ENCODE assay signal across 8 mouse cellular contexts in genomic region chr15:79140866-79141565, GRCm38 (mm10). TPM values are rescaled to one million over a fixed set of nuclear protein-coding genes. Genes with fewer than 3 reads are reported as not detected.
A peak's percentile ranks its signal among the peaks of the same experiment; 100 is the strongest.
DNase-seq lines count a peak whose midpoint lies in the region; ATAC-seq and TF ChIP-seq lines count a peak whose summit lies in the region.

Gene Polr2f, plus strand, starts transcription at chr15:79141009.
Gene 1700088E04Rik, minus strand, starts transcription at chr15:79141253.

- peak within 1 kb of the TSS; percentile 83 for H3K9ac ChIP-seq in forebrain, embryonic 12.5 days
- H3K9ac ChIP-seq in heart, postnatal 0 days (replicated peaks; ENCODE audit: low read depth, low read length): peak within 1 kb of the TSS; percentile 67
- H3K9ac ChIP-seq in liver, embryonic 16.5 days (ENCODE audit: low read depth, low read length): peak within 1 kb of the TSS; percentile 73
- H3K9ac ChIP-seq in neural tube, embryonic 13.5 days: peak within 1 kb of the TSS; percentile 77

- peak; percentile 93 for TF ChIP-seq POLR2A in testis, adult 2 months (IDR thresholded peaks at IDR 0.05; ENCODE audit: control insufficient read depth, low read depth, low read length)

- peak within 1 kb of the TSS; percentile 99 for H3K4me3 ChIP-seq in E14TG2a.4 (replicated peaks; ENCODE audit: low read length)
- peak within 1 kb of the TSS; percentile 87 for H3K4me3 ChIP-seq in forebrain, embryonic 12.5 days (replicated peaks)
- H3K4me3 ChIP-seq in heart, postnatal 0 days (ENCODE audit: low read depth, low read length): peak within 1 kb of the TSS; percentile 71
- peak within 1 kb of the TSS; percentile 70 for H3K4me3 ChIP-seq in liver, embryonic 16.5 days (ENCODE audit: low read depth, low read length)
- peak within 1 kb of the TSS; percentile 69 for H3K4me3 ChIP-seq in neural tube, embryonic 13.5 days
- H3K4me3 ChIP-seq in testis, adult 2 months (ENCODE audit: control insufficient read depth, low read depth, low read length): peak within 1 kb of the TSS; percentile 88

- H3K36me3 ChIP-seq in E14TG2a.4 (ENCODE audit: insufficient read depth, low read length): peaks cover 26% of the 10 kb centered on the region
- H3K36me3 ChIP-seq in forebrain, embryonic 12.5 days (replicated peaks): peaks cover 21% of the 10 kb centered on the region
- H3K36me3 ChIP-seq in heart, postnatal 0 days (replicated peaks; ENCODE audit: control insufficient read depth, insufficient read depth, low read length): peaks cover 18% of the 10 kb centered on the region
- peaks cover 6% of the 10 kb centered on the region; the same call in 1 of the 2 replicates for H3K36me3 ChIP-seq in liver, embryonic 16.5 days (ENCODE audit: control insufficient read depth, insufficient read depth)
- H3K36me3 ChIP-seq in neural tube, embryonic 13.5 days: peaks cover 22% of the 10 kb centered on the region
- no peaks in the 10 kb centered on the region; the same call in none of the 2 replicates for H3K36me3 ChIP-seq in testis, adult 2 months (ENCODE audit: control insufficient read depth, insufficient read depth, low read length)

- DNase-seq in c-Kit-positive CD71-positive TER-119-positive erythroid progenitor cells, embryonic 14.5 days (ENCODE audit: low spot score): peak; percentile 96
- peak; percentile 90 for DNase-seq in heart, postnatal 0 days (ENCODE audit: low spot score)
- peak; percentile 97 for DNase-seq in kidney, postnatal 4 days

- H3K27me3 ChIP-seq in E14TG2a.4 (ENCODE audit: insufficient read depth, low read length): peaks cover 11% of the 10 kb centered on the region
- 0 out of 2 replicates have a peak, but pooled peaks cover 5% of the 10 kb centered on the region for H3K27me3 ChIP-seq in forebrain, embryonic 12.5 days
- no peaks in the 10 kb centered on the region for H3K27me3 ChIP-seq in heart, postnatal 0 days (ENCODE audit: control insufficient read depth, insufficient read depth, low read length)
- H3K27me3 ChIP-seq in liver, embryonic 16.5 days (ENCODE audit: control insufficient read depth, insufficient read depth, low read depth, low read length): no peaks in the 10 kb centered on the region
- no peaks in the 10 kb centered on the region for H3K27me3 ChIP-seq in neural tube, embryonic 13.5 days
- H3K27me3 ChIP-seq in testis, adult 2 months (ENCODE audit: control insufficient read depth, insufficient read depth, low read length): no peaks in the 10 kb centered on the region

- TF ChIP-seq CTCF in E14TG2a.4 (conservative IDR thresholded peaks at IDR 0.05; ENCODE audit: low read length): no peak
- TF ChIP-seq CTCF in heart, postnatal 0 days (IDR thresholded peaks at IDR 0.05; ENCODE audit: low read depth): no peak
- no peak for TF ChIP-seq CTCF in testis, adult 2 months (IDR thresholded peaks at IDR 0.05; ENCODE audit: control insufficient read depth, insufficient read depth, insufficient replicate concordance, low read depth, low read length)

- TF ChIP-seq EP300 in heart, postnatal 0 days (IDR thresholded peaks at IDR 0.05; ENCODE audit: low read depth): no peak

- ATAC-seq in forebrain, embryonic 12.5 days (ENCODE audit: low FRiP score): peak; percentile 90
- peak; percentile 88 for ATAC-seq in heart, postnatal 0 days (ENCODE audit: insufficient read depth, low read depth)
- ATAC-seq in liver, embryonic 16.5 days (ENCODE audit: low read depth): peak; percentile 93
- ATAC-seq in neural tube, embryonic 13.5 days (ENCODE audit: low read depth): peak; percentile 91

- 0 out of 2 replicates have a peak within 1 kb of the TSS, but pooled peaks have one; percentile 5 for H3K27ac ChIP-seq in forebrain, embryonic 12.5 days
- H3K27ac ChIP-seq in heart, postnatal 0 days (ENCODE audit: low read depth): peak within 1 kb of the TSS; percentile 28; the same call in 1 of the 2 replicates
- H3K27ac ChIP-seq in liver, embryonic 16.5 days (ENCODE audit: low read length): peak within 1 kb of the TSS; percentile 31; the same call in 1 of the 2 replicates
- no peak within 1 kb of the TSS for H3K27ac ChIP-seq in neural tube, embryonic 13.5 days (replicated peaks)
- peak within 1 kb of the TSS; percentile 58 for H3K27ac ChIP-seq in testis, adult 2 months (ENCODE audit: control insufficient read depth, insufficient read depth, low read depth, low read length)

- H3K4me2 ChIP-seq in forebrain, embryonic 12.5 days: peak within 1 kb of the TSS; percentile 97
- H3K4me2 ChIP-seq in heart, postnatal 0 days (ENCODE audit: low read depth, low read length): peak within 1 kb of the TSS; percentile 92
- H3K4me2 ChIP-seq in liver, embryonic 16.5 days (ENCODE audit: low read depth, low read length): peak within 1 kb of the TSS; percentile 88
- peak within 1 kb of the TSS; percentile 85 for H3K4me2 ChIP-seq in neural tube, embryonic 13.5 days

- no peaks in the 10 kb centered on the region for H3K9me3 ChIP-seq in E14TG2a.4 (ENCODE audit: low read length)
- no peaks in the 10 kb centered on the region for H3K9me3 ChIP-seq in forebrain, embryonic 12.5 days
- H3K9me3 ChIP-seq in heart, postnatal 0 days (replicated peaks; ENCODE audit: control insufficient read depth, low read length): no peaks in the 10 kb centered on the region
- H3K9me3 ChIP-seq in liver, embryonic 16.5 days (replicated peaks; ENCODE audit: control insufficient read depth, low read length): no peaks in the 10 kb centered on the region
- H3K9me3 ChIP-seq in neural tube, embryonic 13.5 days: no peaks in the 10 kb centered on the region

- WGBS in forebrain, embryonic 12.5 days: under 1% methylated on average over 57 of the region's 57 CpGs
- under 1% methylated on average over 57 of the region's 57 CpGs for WGBS in heart, postnatal 0 days
- WGBS in liver, embryonic 16.5 days (ENCODE audit: insufficient replicate concordance): under 1% methylated on average over 57 of the region's 57 CpGs
- WGBS in neural tube, embryonic 13.5 days: under 1% methylated on average over 57 of the region's 57 CpGs

- peaks cover 47% of the 10 kb centered on the region for H3K4me1 ChIP-seq in E14TG2a.4 (replicated peaks; ENCODE audit: low read depth, low read length)
- H3K4me1 ChIP-seq in forebrain, embryonic 12.5 days: peaks cover 19% of the 10 kb centered on the region
- H3K4me1 ChIP-seq in heart, postnatal 0 days (ENCODE audit: control insufficient read depth, insufficient read depth): peaks cover 7% of the 10 kb centered on the region; the same call in 1 of the 2 replicates
- H3K4me1 ChIP-seq in liver, embryonic 16.5 days (ENCODE audit: control insufficient read depth, low read depth, low read length): peaks cover 15% of the 10 kb centered on the region
- peaks cover 26% of the 10 kb centered on the region for H3K4me1 ChIP-seq in neural tube, embryonic 13.5 days (replicated peaks)
- H3K4me1 ChIP-seq in testis, adult 2 months (ENCODE audit: control insufficient read depth, insufficient read depth, low read length): no peaks in the 10 kb centered on the region; the same call in 1 of the 2 replicates

RNA-seq across cellular contexts. Expression of gene Polr2f, which starts in this region (rescaled TPM):
- 368 and 375 TPM in 2 replicates for polyA plus RNA-seq in forebrain, embryonic 12.5 days (2016; fragmentation: Nextera tagmentation; extraction: Ambion mirVana)
- 50.2 and 84.8 TPM in 2 replicates for total RNA-seq in heart, postnatal 0 days (2014; rRNA removed; ENCODE audit: low replicate concordance)
- 271 and 286 TPM in 2 replicates for polyA plus RNA-seq in heart, postnatal 0 days (2015; fragmentation: Nextera tagmentation; extraction: Ambion mirVana)
- polyA plus RNA-seq in liver, embryonic 16.5 days (2015; fragmentation: Nextera tagmentation; extraction: Ambion mirVana): 120 and 121 TPM in 2 replicates
- polyA plus RNA-seq in neural tube, embryonic 13.5 days (2015; fragmentation: Nextera tagmentation; extraction: Ambion mirVana): 259 and 278 TPM in 2 replicates
- 41.1 and 42.2 TPM in 2 replicates for polyA plus RNA-seq in testis, adult 2 months (2012; rRNA removed)

RNA-seq across cellular contexts. Expression of gene 1700088E04Rik, which starts in this region (rescaled TPM):
- polyA plus RNA-seq in forebrain, embryonic 12.5 days (2016; fragmentation: Nextera tagmentation; extraction: Ambion mirVana): 9.2 and 12.2 TPM in 2 replicates
- total RNA-seq in heart, postnatal 0 days (2014; rRNA removed; ENCODE audit: low replicate concordance): 2.2 TPM in 1 of 2 replicates, not detected in the other
- 8.8 and 10.7 TPM in 2 replicates for polyA plus RNA-seq in heart, postnatal 0 days (2015; fragmentation: Nextera tagmentation; extraction: Ambion mirVana)
- polyA plus RNA-seq in liver, embryonic 16.5 days (2015; fragmentation: Nextera tagmentation; extraction: Ambion mirVana): 0.63 and 0.96 TPM in 2 replicates
- polyA plus RNA-seq in neural tube, embryonic 13.5 days (2015; fragmentation: Nextera tagmentation; extraction: Ambion mirVana): 12.4 and 13.1 TPM in 2 replicates
- 115 and 133 TPM in 2 replicates for polyA plus RNA-seq in testis, adult 2 months (2012; rRNA removed)
